Mouse (Mus musculus): ENCODE data around the gene 1600012H06Rik. TPM values are rescaled to one million over a fixed set of nuclear protein-coding genes. Genes with fewer than 3 reads are reported as not detected.
"Not testable (repeated sequence)": the region's sequence is repeated elsewhere in the genome, so short reads cannot be mapped to it uniquely, and the experiment has no call there.

The 1600012H06Rik gene
- polyA plus RNA-seq, 1 experiment from 2014 or later: 32.1 TPM

- not testable (repeated sequence) for ATAC-seq (replicated peaks; ENCODE audit: insufficient number of reproducible peaks, low FRiP score, low TSS enrichment, low read depth); H3K4me2 ChIP-seq (ENCODE audit: low read depth, low read length); H3K27me3 ChIP-seq (ENCODE audit: control insufficient read depth, insufficient read depth, low read length); H3K27ac ChIP-seq (replicated peaks; ENCODE audit: low read depth, low read length); H3K4me1 ChIP-seq (ENCODE audit: control insufficient read depth, insufficient read depth, low read length); DNase-seq (ENCODE audit: low spot score); H3K9me3 ChIP-seq (replicated peaks; ENCODE audit: control insufficient read depth, low read length); H3K9ac ChIP-seq (replicated peaks; ENCODE audit: low read length); H3K4me3 ChIP-seq (ENCODE audit: low read depth, low read length); H3K36me3 ChIP-seq (replicated peaks; ENCODE audit: control insufficient read depth, insufficient read depth, low read depth, low read length)
- no CpG with 5 or more reads among the region's 6 CpGs for WGBS
Observed at GRCm38 (mm10) chr17:14968373-14968913, 25.5 kb downstream of the 1600012H06Rik start.

GRCm38 (mm10) chr17:14977718-14978361 is 34.9 kb downstream of the 1600012H06Rik start:
- not testable (repeated sequence) for H3K36me3 ChIP-seq (replicated peaks; ENCODE audit: control insufficient read depth, insufficient read depth, low read depth, low read length); H3K9ac ChIP-seq (replicated peaks; ENCODE audit: low read length); H3K9me3 ChIP-seq (replicated peaks; ENCODE audit: control insufficient read depth, low read length); H3K27me3 ChIP-seq (ENCODE audit: control insufficient read depth, insufficient read depth, low read length); H3K4me3 ChIP-seq (ENCODE audit: low read depth, low read length); H3K4me1 ChIP-seq (ENCODE audit: control insufficient read depth, insufficient read depth, low read length); H3K4me2 ChIP-seq (ENCODE audit: low read depth, low read length); ATAC-seq (replicated peaks; ENCODE audit: insufficient number of reproducible peaks, low FRiP score, low TSS enrichment, low read depth); H3K27ac ChIP-seq (replicated peaks; ENCODE audit: low read depth, low read length); DNase-seq (ENCODE audit: low spot score)
- WGBS: 2% methylated on average over 4 of the region's 7 CpGs

- H3K9ac ChIP-seq (replicated peaks; ENCODE audit: low read length); H3K4me3 ChIP-seq (ENCODE audit: low read depth, low read length); H3K27me3 ChIP-seq (ENCODE audit: control insufficient read depth, insufficient read depth, low read length); H3K36me3 ChIP-seq (replicated peaks; ENCODE audit: control insufficient read depth, insufficient read depth, low read depth, low read length); H3K27ac ChIP-seq (replicated peaks; ENCODE audit: low read depth, low read length); H3K4me1 ChIP-seq (ENCODE audit: control insufficient read depth, insufficient read depth, low read length); H3K4me2 ChIP-seq (ENCODE audit: low read depth, low read length); H3K9me3 ChIP-seq (replicated peaks; ENCODE audit: control insufficient read depth, low read length); DNase-seq (ENCODE audit: low spot score): not testable (repeated sequence)
- ATAC-seq (replicated peaks; ENCODE audit: insufficient number of reproducible peaks, low FRiP score, low TSS enrichment, low read depth): peak; percentile 98
- no CpG with 5 or more reads among the region's 60 CpGs for WGBS
Observed at GRCm38 (mm10) chr17:14978362-14979038, 35.5 kb downstream of the 1600012H06Rik start, which contains the start of the genes 9030025P20Rik and Gm3417. Gene 9030025P20Rik, plus strand, starts transcription at chr17:14978468. Gene Gm3417, minus strand, starts transcription at chr17:14978790.

GRCm38 (mm10) chr17:14990116-14990702 is 47.2 kb downstream of the 1600012H06Rik start:
- H3K27ac ChIP-seq (replicated peaks; ENCODE audit: low read depth, low read length); H3K27me3 ChIP-seq (ENCODE audit: control insufficient read depth, insufficient read depth, low read length); H3K9me3 ChIP-seq (replicated peaks; ENCODE audit: control insufficient read depth, low read length); H3K4me3 ChIP-seq (ENCODE audit: low read depth, low read length); ATAC-seq (replicated peaks; ENCODE audit: insufficient number of reproducible peaks, low FRiP score, low TSS enrichment, low read depth); H3K36me3 ChIP-seq (replicated peaks; ENCODE audit: control insufficient read depth, insufficient read depth, low read depth, low read length); H3K9ac ChIP-seq (replicated peaks; ENCODE audit: low read length); DNase-seq (ENCODE audit: low spot score); H3K4me2 ChIP-seq (ENCODE audit: low read depth, low read length); H3K4me1 ChIP-seq (ENCODE audit: control insufficient read depth, insufficient read depth, low read length): not testable (repeated sequence)
- WGBS: 90% methylated on average over 4 of the region's 5 CpGs

- H3K36me3 ChIP-seq (replicated peaks; ENCODE audit: control insufficient read depth, insufficient read depth, low read depth, low read length); H3K27me3 ChIP-seq (ENCODE audit: control insufficient read depth, insufficient read depth, low read length); H3K9ac ChIP-seq (replicated peaks; ENCODE audit: low read length); DNase-seq (ENCODE audit: low spot score); H3K4me1 ChIP-seq (ENCODE audit: control insufficient read depth, insufficient read depth, low read length); H3K27ac ChIP-seq (replicated peaks; ENCODE audit: low read depth, low read length); H3K4me3 ChIP-seq (ENCODE audit: low read depth, low read length); H3K4me2 ChIP-seq (ENCODE audit: low read depth, low read length); H3K9me3 ChIP-seq (replicated peaks; ENCODE audit: control insufficient read depth, low read length): not testable (repeated sequence)
- no CpG with 5 or more reads among the region's 98 CpGs for WGBS
- ATAC-seq (replicated peaks; ENCODE audit: insufficient number of reproducible peaks, low FRiP score, low TSS enrichment, low read depth): peak; percentile 12; the same call in 1 of the 2 replicates
Observed at GRCm38 (mm10) chr17:14992522-14993138, 49.6 kb downstream of the 1600012H06Rik start.

GRCm38 (mm10) chr17:14993139-14993832 is 50.3 kb downstream of the 1600012H06Rik start:
- no CpG with 5 or more reads among the region's 47 CpGs for WGBS
- H3K4me3 ChIP-seq (ENCODE audit: low read depth, low read length); H3K9me3 ChIP-seq (replicated peaks; ENCODE audit: control insufficient read depth, low read length); H3K27ac ChIP-seq (replicated peaks; ENCODE audit: low read depth, low read length); H3K9ac ChIP-seq (replicated peaks; ENCODE audit: low read length); H3K4me1 ChIP-seq (ENCODE audit: control insufficient read depth, insufficient read depth, low read length); H3K4me2 ChIP-seq (ENCODE audit: low read depth, low read length); H3K27me3 ChIP-seq (ENCODE audit: control insufficient read depth, insufficient read depth, low read length); DNase-seq (ENCODE audit: low spot score); H3K36me3 ChIP-seq (replicated peaks; ENCODE audit: control insufficient read depth, insufficient read depth, low read depth, low read length): not testable (repeated sequence)
- ATAC-seq (replicated peaks; ENCODE audit: insufficient number of reproducible peaks, low FRiP score, low TSS enrichment, low read depth): peak; percentile 89

GRCm38 (mm10) chr17:14994140-14994539 is 51.2 kb downstream of the 1600012H06Rik start:
- not testable (repeated sequence) for H3K4me3 ChIP-seq (ENCODE audit: low read depth, low read length); H3K36me3 ChIP-seq (replicated peaks; ENCODE audit: control insufficient read depth, insufficient read depth, low read depth, low read length); H3K27me3 ChIP-seq (ENCODE audit: control insufficient read depth, insufficient read depth, low read length); H3K27ac ChIP-seq (replicated peaks; ENCODE audit: low read depth, low read length); H3K9ac ChIP-seq (replicated peaks; ENCODE audit: low read length); DNase-seq (ENCODE audit: low spot score); H3K9me3 ChIP-seq (replicated peaks; ENCODE audit: control insufficient read depth, low read length); ATAC-seq (replicated peaks; ENCODE audit: insufficient number of reproducible peaks, low FRiP score, low TSS enrichment, low read depth); H3K4me2 ChIP-seq (ENCODE audit: low read depth, low read length); H3K4me1 ChIP-seq (ENCODE audit: control insufficient read depth, insufficient read depth, low read length)
- WGBS: no CpG with 5 or more reads among the region's 5 CpGs

Measured in embryonic facial prominence, embryonic 11.5 days (tissue).